Mouse (Mus musculus) naive thymus-derived CD4-positive, alpha-beta T cell, adult 5 months (primary cell): Measurements from ENCODE around the gene Ccl6. TPM values are rescaled to one million over a fixed set of nuclear protein-coding genes. Genes with fewer than 3 reads are reported as not detected.

Experiments used
- polyA plus RNA-seq: library from polyadenylated mRNA; unstranded; fragments of 100-300 nt; shearing (Covaris generic); gene quantifications from one replicate; pipeline ENCODE4 v1.2.1, GENCODE M21; 2017

Gene Ccl6
- polyA plus RNA-seq: not detected

DNA sequence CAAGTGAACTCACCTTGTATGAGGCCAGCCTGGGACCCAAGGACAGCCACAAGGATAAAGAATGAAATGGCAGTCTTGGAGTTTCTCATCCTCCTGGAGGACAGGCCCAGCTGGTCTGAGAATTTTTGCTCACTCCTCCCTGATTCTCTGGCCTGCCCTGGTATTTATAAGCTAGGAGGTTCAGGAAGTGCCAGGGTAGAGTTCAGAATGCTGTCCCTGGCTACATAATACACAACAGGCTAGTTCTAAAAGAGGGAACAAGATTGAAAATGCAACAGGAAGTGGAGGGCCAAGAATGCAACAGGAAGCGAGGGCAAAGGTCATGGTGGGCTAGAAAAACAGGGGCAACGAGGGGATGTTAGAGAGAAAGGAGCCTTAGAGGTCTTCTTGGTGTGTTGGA, at the start of gene Ccl6:
Gene Ccl6, minus strand, starts transcription at position 235 of the 400 bp plus-strand sequence.

DNA sequence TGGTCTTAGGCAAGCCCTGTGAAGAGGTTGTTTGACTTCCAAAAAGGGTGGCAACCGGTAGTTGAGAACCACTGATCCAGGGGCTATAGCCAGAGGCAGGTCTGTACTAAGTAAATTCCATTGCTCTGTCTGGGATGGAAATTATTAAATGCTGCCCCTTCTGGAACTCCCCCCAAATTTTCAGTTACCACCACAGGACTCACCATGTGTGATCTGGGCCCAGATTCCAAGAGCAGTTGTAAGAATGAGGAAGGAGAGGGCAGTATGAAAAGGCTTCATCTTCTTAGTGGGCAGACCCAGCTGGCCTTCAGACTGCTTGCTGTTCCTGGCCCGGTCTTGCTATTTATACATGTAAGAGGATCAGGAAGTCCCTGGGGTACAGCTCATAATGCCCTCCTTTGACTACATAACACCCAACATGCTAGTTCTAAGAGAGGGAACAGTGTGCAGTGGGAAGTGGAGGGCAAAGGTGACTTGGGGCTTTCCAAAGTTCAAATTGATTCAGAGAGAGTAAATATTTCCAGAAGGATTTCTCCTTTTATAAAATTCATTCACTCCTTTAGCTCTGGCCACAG, 14.6 kb downstream of the Ccl6 start, which contains the start of gene Ccl9:
Gene Ccl9, minus strand, starts transcription at position 451 of the 575 bp plus-strand sequence.

Other genes starting within 250 kb of the Ccl6 start
- gene Rasl10b, start 183.9 kb downstream of the Ccl6 start, polyA plus RNA-seq: not detected
- not detected for gene Gas2l2, start 163.6 kb downstream of the Ccl6 start, polyA plus RNA-seq
- gene 1700020L24Rik, start 155.4 kb downstream of the Ccl6 start, polyA plus RNA-seq: 0.87 TPM
- not detected for gene Mmp28, start 130.0 kb downstream of the Ccl6 start, polyA plus RNA-seq
- 22.8 TPM for gene Taf15, start 120.0 kb downstream of the Ccl6 start, polyA plus RNA-seq
- not detected for gene Heatr9, start 70.9 kb downstream of the Ccl6 start, polyA plus RNA-seq
- 1.4 TPM for gene Ccl5, start 62.6 kb downstream of the Ccl6 start, polyA plus RNA-seq
- gene Ccl9, start 14.5 kb downstream of the Ccl6 start, polyA plus RNA-seq: not detected
- gene Rpl9-ps1, start 52.5 kb upstream of the Ccl6 start, polyA plus RNA-seq: not detected
- not detected for gene Ccl3, start 56.3 kb upstream of the Ccl6 start, polyA plus RNA-seq
- not detected for gene Ccl4, start 69.5 kb upstream of the Ccl6 start, polyA plus RNA-seq
- not detected for gene Wfdc17, start 110.9 kb upstream of the Ccl6 start, polyA plus RNA-seq
- not detected for gene Wfdc18, start 115.9 kb upstream of the Ccl6 start, polyA plus RNA-seq
- gene Wfdc21, start 153.9 kb upstream of the Ccl6 start, polyA plus RNA-seq: not detected
- 32.1 TPM for gene Heatr6, start 160.6 kb upstream of the Ccl6 start, polyA plus RNA-seq